Mouse (Mus musculus) G1E (cell line): ENCODE measurements at regions not wholly inside any gene's neighbourhood (a gene's known extent, or its start where the extent isn't known, plus 50 kb on each side); places are given as distances from the start of the nearest gene placed in this dataset.

Source experiments
- ATAC-seq: 2 replicates; pipeline ENCODE4 v1.8.0; 2016; ENCODE audit warnings: mild to moderate bottlenecking; ENCODE audit not compliant: insufficient number of reproducible peaks, poor library complexity, low FRiP score, severe bottlenecking; ENCODE audit errors: extremely low read depth
- DNase-seq: peaks from one replicate; pipeline ENCODE4 v3.0.0; 2012; ENCODE audit warnings: low spot score
- H3K27me3 ChIP-seq: 2 replicates; pipeline ENCODE4 v1.6.1; 2012; ENCODE audit warnings: mild to moderate bottlenecking, low read length, inconsistent platforms; ENCODE audit not compliant: insufficient read depth
- H3K36me3 ChIP-seq: replicated peaks from 2 replicates; pipeline ENCODE3; 2012; ENCODE audit warnings: mild to moderate bottlenecking, inconsistent platforms
- H3K4me1 ChIP-seq: 2 replicates; pipeline ENCODE4 v1.6.1; 2012; ENCODE audit warnings: low read depth, low read length, inconsistent platforms, mixed read lengths; ENCODE audit not compliant: insufficient read depth
- H3K4me3 ChIP-seq: 2 replicates; pipeline ENCODE4 v1.5.1; 2012; ENCODE audit warnings: low read depth, mild to moderate bottlenecking, inconsistent platforms, low read length, moderate library complexity, mixed read lengths
- H3K9me3 ChIP-seq: replicated peaks from 2 replicates; pipeline ENCODE4 v1.6.1; 2012; ENCODE audit warnings: inconsistent platforms
- CTCF ChIP-seq: IDR thresholded peaks from 2 replicates; pipeline ENCODE4 v1.5.1; 2012; ENCODE audit warnings: low read depth, low read length, inconsistent platforms, mixed read lengths
- GATA1 ChIP-seq: IDR thresholded peaks from 2 replicates; pipeline ENCODE4 v1.6.1; 2012; ENCODE audit warnings: borderline replicate concordance, low read length, inconsistent platforms, mixed read lengths
- GATA2 ChIP-seq: IDR thresholded peaks from 2 replicates; pipeline ENCODE4 v1.6.1; 2012; ENCODE audit warnings: low read depth, low read length, inconsistent platforms, borderline replicate concordance
- POLR2AphosphoS5 ChIP-seq: IDR thresholded peaks from 2 replicates; pipeline ENCODE4 v1.6.1; 2012; ENCODE audit warnings: low read depth, low read length, inconsistent platforms; ENCODE audit not compliant: insufficient replicate concordance
- TAL1 ChIP-seq: conservative IDR thresholded peaks from 2 replicates; pipeline ENCODE4 v1.6.1; 2012; ENCODE audit warnings: low read depth, low read length, inconsistent platforms, mixed read lengths

DNA sequence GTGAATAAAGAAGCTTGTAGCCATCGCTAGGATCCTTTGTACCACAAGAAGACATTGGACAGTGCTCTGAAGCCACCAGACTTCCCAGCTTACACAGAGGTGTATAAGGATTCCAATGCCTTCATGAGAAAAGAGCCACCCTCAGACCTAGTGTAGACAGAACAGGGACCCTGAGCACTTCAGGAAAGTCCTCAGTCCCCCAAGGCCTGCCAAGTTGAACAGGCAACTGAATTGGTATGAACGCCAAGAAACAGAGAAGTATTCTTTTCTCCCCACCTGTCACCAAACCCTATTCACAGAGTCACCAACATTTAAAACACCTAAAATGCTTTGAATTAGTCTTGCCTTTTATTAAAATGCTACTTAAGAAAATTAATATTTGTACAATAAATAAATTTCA lies 200.3 kb downstream of the Galc start:
- TF ChIP-seq TAL1: no peak
- TF ChIP-seq GATA1: no peak
- no peak for TF ChIP-seq POLR2AphosphoS5
- TF ChIP-seq CTCF: no peak
- no peak for TF ChIP-seq GATA2
- no peaks in the 10 kb centered on the region for H3K27me3 ChIP-seq

GRCm38 (mm10) chr12:98050934-98051333 lies 208.3 kb downstream of the Galc start:
- Histone ChIP-seq H3K9me3 (peaks cover 26% of the 10 kb centered on the region), H3K36me3 (no peaks in the 10 kb centered on the region), H3K27me3 (no peaks in the 10 kb centered on the region), H3K4me1 (no peaks in the 10 kb centered on the region), H3K4me3 (no peak overlapping the region)
- ATAC-seq: no peak
- no peak for DNase-seq
- TF ChIP-seq GATA2: no peak
- TF ChIP-seq POLR2AphosphoS5: no peak
- no peak for TF ChIP-seq GATA1
- TF ChIP-seq CTCF: no peak
- TF ChIP-seq TAL1: no peak

More for the DNA sequence above, 200.3 kb downstream of the Galc start:
- peaks cover 14% of the 10 kb centered on the region for H3K9me3 ChIP-seq
- H3K36me3 ChIP-seq: no peaks in the 10 kb centered on the region
- no peak overlapping the region for H3K4me3 ChIP-seq
- no peaks in the 10 kb centered on the region for H3K4me1 ChIP-seq
- ATAC-seq (no peak), DNase-seq (no peak)

GRCm38 (mm10) chr12:98050500-98050899 lies 208.8 kb downstream of the Galc start:
- Histone ChIP-seq H3K4me1 (no peaks in the 10 kb centered on the region), H3K4me3 (no peak overlapping the region), H3K36me3 (no peaks in the 10 kb centered on the region), H3K27me3 (no peaks in the 10 kb centered on the region), H3K9me3 (peaks cover 26% of the 10 kb centered on the region)
- TF ChIP-seq GATA2 (no peak), GATA1 (no peak), CTCF (no peak), TAL1 (no peak), POLR2AphosphoS5 (no peak)
- DNase-seq (no peak), ATAC-seq (no peak)

DNA sequence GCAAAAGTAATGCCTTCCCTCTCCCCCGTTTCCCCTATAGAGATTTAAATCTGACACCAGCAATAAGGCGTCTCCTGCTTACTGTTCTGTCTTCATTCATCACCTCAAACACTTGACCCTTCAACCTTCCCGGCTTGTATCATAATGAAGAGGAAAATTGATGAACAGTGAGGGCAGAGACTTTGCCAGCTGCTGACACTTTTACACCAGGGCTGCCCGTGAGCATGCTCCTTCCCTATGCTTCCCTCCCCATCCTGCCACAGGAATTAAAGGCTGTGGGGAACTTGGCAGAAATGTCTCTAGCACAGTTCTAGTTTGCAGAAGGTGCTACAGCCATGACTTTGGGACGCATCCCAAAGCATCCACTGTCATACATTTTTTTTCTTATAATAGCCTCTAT lies 209.2 kb downstream of the Galc start:
- ATAC-seq: no peak
- H3K36me3 ChIP-seq: no peaks in the 10 kb centered on the region
- no peak for DNase-seq
- H3K4me3 ChIP-seq: no peak overlapping the region
- TF ChIP-seq CTCF (no peak), TAL1 (no peak), GATA1 (no peak), POLR2AphosphoS5 (no peak), GATA2 (no peak)
- no peaks in the 10 kb centered on the region for H3K27me3 ChIP-seq
- peaks cover 29% of the 10 kb centered on the region for H3K9me3 ChIP-seq
- H3K4me1 ChIP-seq: no peaks in the 10 kb centered on the region

DNA sequence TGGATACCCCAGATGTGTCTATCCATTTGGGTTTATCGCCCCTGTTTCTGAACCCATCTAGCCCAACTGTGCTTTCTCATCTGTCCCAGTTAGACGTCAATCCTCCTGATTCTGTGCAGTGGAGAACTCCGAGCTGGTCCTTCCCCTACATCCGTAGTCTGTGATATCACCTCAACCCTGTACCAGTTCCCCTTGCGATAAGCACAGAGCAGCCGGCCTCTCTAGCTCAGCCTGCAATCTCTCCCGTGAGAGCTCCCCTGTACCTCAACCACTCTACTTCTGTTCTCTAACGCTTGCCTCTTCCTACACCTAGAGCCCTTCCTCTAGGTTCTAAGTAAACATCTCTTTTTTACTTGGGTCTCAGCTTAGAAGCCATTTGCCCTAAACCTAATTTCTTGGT lies 211.5 kb downstream of the Galc start:
- ATAC-seq: no peak
- no peak overlapping the region for H3K4me3 ChIP-seq
- no peaks in the 10 kb centered on the region for H3K27me3 ChIP-seq
- no peak for DNase-seq
- no peak for TF ChIP-seq POLR2AphosphoS5
- no peak for TF ChIP-seq GATA1
- TF ChIP-seq GATA2: no peak
- TF ChIP-seq TAL1: no peak
- TF ChIP-seq CTCF: no peak
- no peaks in the 10 kb centered on the region for H3K36me3 ChIP-seq
- H3K9me3 ChIP-seq: peaks cover 28% of the 10 kb centered on the region
- no peaks in the 10 kb centered on the region for H3K4me1 ChIP-seq

- no peaks in the 10 kb centered on the region for H3K36me3 ChIP-seq
- ATAC-seq: no peak
- no peaks in the 10 kb centered on the region for H3K4me1 ChIP-seq
- TF ChIP-seq CTCF (no peak), GATA1 (no peak), POLR2AphosphoS5 (no peak), GATA2 (no peak), TAL1 (no peak)
- H3K9me3 ChIP-seq: peaks cover 25% of the 10 kb centered on the region
- no peak for DNase-seq
- no peaks in the 10 kb centered on the region for H3K27me3 ChIP-seq
- no peak overlapping the region for H3K4me3 ChIP-seq
Observed at GRCm38 (mm10) chr12:98046459-98047440, 212.5 kb downstream of the Galc start.
